In genomic region chr8:109536703-109537102, GRCm38 (mm10) we compare ENCODE assay signal across 9 mouse cellular contexts. TPM values are rescaled to one million over a fixed set of nuclear protein-coding genes. Genes with fewer than 3 reads are reported as not detected.
DNase-seq lines count a peak whose midpoint lies in the region; ATAC-seq and TF ChIP-seq lines count a peak whose summit lies in the region.
"Had no signal": no experiment of that assay in that cellular context is flagged by ENCODE, and none has a peak within 500 bp of the region (broad histone marks: within the 10 kb centered on the region; RNA-seq: fewer than 3 reads in every experiment).

No protein-coding gene starts in this region.

- H3K27me3 ChIP-seq in heart, embryonic 14.5 days (ENCODE audit: control insufficient read depth, insufficient read depth, low read length): no peaks in the 10 kb centered on the region
- no peaks in the 10 kb centered on the region for H3K27me3 ChIP-seq in liver, embryonic 14.5 days (ENCODE audit: control insufficient read depth, insufficient read depth, low read length)
- H3K27me3 ChIP-seq in neural tube, embryonic 13.5 days: no peaks in the 10 kb centered on the region
- H3K27me3 ChIP-seq in testis, adult 2 months (ENCODE audit: control insufficient read depth, insufficient read depth, low read length): no peaks in the 10 kb centered on the region

- peak; percentile 88 for TF ChIP-seq CTCF in brain, embryonic 14.5 days (IDR thresholded peaks at IDR 0.05; ENCODE audit: borderline replicate concordance, extremely low read depth, insufficient read depth, insufficient read length)
- peak; percentile 88 for TF ChIP-seq CTCF in liver, embryonic 14.5 days (IDR thresholded peaks at IDR 0.05; ENCODE audit: low read depth)
- peak; percentile 79 for TF ChIP-seq CTCF in testis, adult 2 months (IDR thresholded peaks at IDR 0.05; ENCODE audit: control insufficient read depth, insufficient read depth, insufficient replicate concordance, low read depth, low read length)

- peak overlapping the region in 1 of 2 experiments; percentile 5; a peak in 2 of 4 replicates for H3K4me3 ChIP-seq in heart, embryonic 14.5 days (ENCODE audit: control insufficient read depth in 1 of 2, insufficient read depth in 1 of 2, low read depth in 1 of 2, low read length in 2 of 2)
- H3K4me3 ChIP-seq in liver, embryonic 14.5 days (ENCODE audit: insufficient read depth in 1 of 2, low read depth in 2 of 2, low read length in 2 of 2): no peak overlapping the region
- no peak overlapping the region for H3K4me3 ChIP-seq in neural tube, embryonic 13.5 days
- no peak overlapping the region for H3K4me3 ChIP-seq in testis, adult 2 months (ENCODE audit: control insufficient read depth, low read depth, low read length)
- H3K4me3 ChIP-seq: erythroblast, embryonic 14.5 days had no signal

- peak; percentile 48 for DNase-seq in CD4-positive helper T cell, adult 2 months (ENCODE audit: low read depth, low spot score)
- peak; percentile 89 for DNase-seq in brain, embryonic 14.5 days (ENCODE audit: low read depth)
- DNase-seq in kidney, postnatal 25 days: peak; percentile 78 to 84
- peak; percentile 24 to 35 (median 33) for DNase-seq in liver, embryonic 14.5 days (ENCODE audit: low read depth in 3 of 3, low spot score in 3 of 3)

- no peak for TF ChIP-seq EP300 in liver, embryonic 14.5 days (IDR thresholded peaks at IDR 0.05; ENCODE audit: low read depth)

- 0 out of 2 replicates have a peak, but pooled peaks have one; percentile 37 for ATAC-seq in erythroid progenitor cell, adult 5-6 weeks (replicated peaks; ENCODE audit: low FRiP score, poor library complexity, severe bottlenecking)
- peak; percentile 70; the same call in 1 of the 2 replicates for ATAC-seq in heart, embryonic 14.5 days (ENCODE audit: insufficient number of reproducible peaks, insufficient read depth, low FRiP score, low read depth)
- peak; percentile 50; the same call in 1 of the 2 replicates for ATAC-seq in liver, embryonic 14.5 days (ENCODE audit: insufficient read depth)
- ATAC-seq in neural tube, embryonic 13.5 days (ENCODE audit: low read depth): peak; percentile 89

- 5% methylated on average over 5 of the region's 5 CpGs for WGBS in heart, embryonic 14.5 days
- 11% methylated on average over 5 of the region's 5 CpGs for WGBS in liver, embryonic 14.5 days (ENCODE audit: insufficient replicate concordance)
- 5% methylated on average over 5 of the region's 5 CpGs for WGBS in neural tube, embryonic 13.5 days

- no peaks in the 10 kb centered on the region for H3K36me3 ChIP-seq in heart, embryonic 14.5 days (ENCODE audit: control insufficient read depth, insufficient read depth, low read length)
- no peaks in the 10 kb centered on the region for H3K36me3 ChIP-seq in liver, embryonic 14.5 days (replicated peaks; ENCODE audit: control insufficient read depth, insufficient read depth, low read depth)
- no peaks in the 10 kb centered on the region for H3K36me3 ChIP-seq in neural tube, embryonic 13.5 days
- no peaks in the 10 kb centered on the region for H3K36me3 ChIP-seq in testis, adult 2 months (ENCODE audit: control insufficient read depth, insufficient read depth, low read length)

- H3K9me3 ChIP-seq in heart, embryonic 14.5 days (ENCODE audit: control insufficient read depth, low read length): no peaks in the 10 kb centered on the region
- no peaks in the 10 kb centered on the region for H3K9me3 ChIP-seq in liver, embryonic 14.5 days (ENCODE audit: control insufficient read depth, low read length)
- H3K9me3 ChIP-seq in neural tube, embryonic 13.5 days: no peaks in the 10 kb centered on the region

- H3K4me1 ChIP-seq in heart, embryonic 14.5 days (ENCODE audit: control insufficient read depth in 2 of 2, insufficient read depth in 2 of 2, low read length in 2 of 2): peaks cover 2 to 5% of the 10 kb centered on the region in 2 experiments; a peak in 2 of 4 replicates
- H3K4me1 ChIP-seq in liver, embryonic 14.5 days (replicated peaks; ENCODE audit: control insufficient read depth in 2 of 2, insufficient read depth in 2 of 2, low read length in 1 of 2): no peaks in the 10 kb centered on the region
- peaks cover 5% of the 10 kb centered on the region; the same call in 1 of the 2 replicates for H3K4me1 ChIP-seq in neural tube, embryonic 13.5 days (replicated peaks)
- peaks cover 2% of the 10 kb centered on the region; the same call in 1 of the 2 replicates for H3K4me1 ChIP-seq in testis, adult 2 months (ENCODE audit: control insufficient read depth, insufficient read depth, low read length)

- H3K9ac ChIP-seq in heart, embryonic 14.5 days (ENCODE audit: low read length): peak overlapping the region; percentile 62
- H3K9ac ChIP-seq in liver, embryonic 14.5 days (replicated peaks): no peak overlapping the region
- no peak overlapping the region for H3K9ac ChIP-seq in neural tube, embryonic 13.5 days

- peak overlapping the region; percentile 50 for H3K4me2 ChIP-seq in heart, embryonic 14.5 days (ENCODE audit: low read length)
- no peak overlapping the region for H3K4me2 ChIP-seq in liver, embryonic 14.5 days (ENCODE audit: low read depth)
- H3K4me2 ChIP-seq in neural tube, embryonic 13.5 days: peak overlapping the region; percentile 29

- TF ChIP-seq POLR2A in brain, embryonic 14.5 days (IDR thresholded peaks at IDR 0.05; ENCODE audit: borderline replicate concordance, extremely low read depth, insufficient read depth, insufficient read length, poor library complexity, severe bottlenecking): no peak
- TF ChIP-seq POLR2A in testis, adult 2 months (IDR thresholded peaks at IDR 0.05; ENCODE audit: control insufficient read depth, low read depth, low read length): no peak

- H3K27ac ChIP-seq in heart, embryonic 14.5 days (replicated peaks in 1 of 2; ENCODE audit: control insufficient read depth in 1 of 2, insufficient read depth in 1 of 2, low read depth in 2 of 2, low read length in 2 of 2): peak overlapping the region in 1 of 2 experiments; percentile 52; a peak in 1 of 4 replicates
- no peak overlapping the region for H3K27ac ChIP-seq in liver, embryonic 14.5 days
- H3K27ac ChIP-seq in neural tube, embryonic 13.5 days (replicated peaks): peak overlapping the region; percentile 15; the same call in 1 of the 2 replicates
- H3K27ac ChIP-seq in testis, adult 2 months (ENCODE audit: control insufficient read depth, insufficient read depth, low read depth, low read length): no peak overlapping the region

RNA-seq across cellular contexts. Expression of gene Dhx38, which starts 29.0 kb away (rescaled TPM):
- 19.5 and 25.3 TPM in 2 replicates for polyA plus RNA-seq in brain, embryonic 14.5 days (2012; rRNA removed)
- total RNA-seq in erythroid progenitor cell, adult 5-6 weeks (2015; ENCODE audit: low replicate concordance): 8.0 and 12.6 TPM in 2 replicates
- 21.2 and 29.7 TPM in 2 replicates for total RNA-seq in erythroid progenitor cell, adult 5-6 weeks (2017; ENCODE audit: low replicate concordance)
- 9.5 and 10.9 TPM in 2 replicates for polyA plus RNA-seq in heart, embryonic 14.5 days (2014; fragmentation: Nextera tagmentation; extraction: Ambion mirVana)
- polyA plus RNA-seq in liver, embryonic 14.5 days (2012; rRNA removed): 7.9 and 8.6 TPM in 2 replicates
- 8.2 TPM in 2 replicates for polyA plus RNA-seq in liver, embryonic 14.5 days (2014; fragmentation: Nextera tagmentation; extraction: Ambion mirVana)
- 17.8 and 19.6 TPM in 2 replicates for polyA plus RNA-seq in neural tube, embryonic 13.5 days (2015; fragmentation: Nextera tagmentation; extraction: Ambion mirVana)
- polyA plus RNA-seq in testis, adult 2 months (2012; rRNA removed): 20.3 and 20.7 TPM in 2 replicates

RNA-seq across cellular contexts. Expression of gene Txnl4b, which starts 29.0 kb away (rescaled TPM):
- 3.8 and 7.4 TPM in 2 replicates for polyA plus RNA-seq in brain, embryonic 14.5 days (2012; rRNA removed)
- 4.0 and 8.0 TPM in 2 replicates for total RNA-seq in erythroid progenitor cell, adult 5-6 weeks (2015; ENCODE audit: low replicate concordance)
- total RNA-seq in erythroid progenitor cell, adult 5-6 weeks (2017; ENCODE audit: low replicate concordance): 10.7 and 11.5 TPM in 2 replicates
- polyA plus RNA-seq in heart, embryonic 14.5 days (2014; fragmentation: Nextera tagmentation; extraction: Ambion mirVana): 18.4 and 18.7 TPM in 2 replicates
- 2.2 TPM in 2 replicates for polyA plus RNA-seq in liver, embryonic 14.5 days (2012; rRNA removed)
- 10.0 and 12.8 TPM in 2 replicates for polyA plus RNA-seq in liver, embryonic 14.5 days (2014; fragmentation: Nextera tagmentation; extraction: Ambion mirVana)
- 30.5 and 32.9 TPM in 2 replicates for polyA plus RNA-seq in neural tube, embryonic 13.5 days (2015; fragmentation: Nextera tagmentation; extraction: Ambion mirVana)
- 36.0 and 41.4 TPM in 2 replicates for polyA plus RNA-seq in testis, adult 2 months (2012; rRNA removed)

RNA-seq across cellular contexts. Expression of gene Hp, which starts 42.3 kb away (rescaled TPM):
- polyA plus RNA-seq in brain, embryonic 14.5 days (2012; rRNA removed): 0.38 and 0.63 TPM in 2 replicates
- 70.4 and 83.3 TPM in 2 replicates for total RNA-seq in erythroid progenitor cell, adult 5-6 weeks (2015; ENCODE audit: low replicate concordance)
- 65.3 and 67.6 TPM in 2 replicates for total RNA-seq in erythroid progenitor cell, adult 5-6 weeks (2017; ENCODE audit: low replicate concordance)
- 0.59 and 0.77 TPM in 2 replicates for polyA plus RNA-seq in heart, embryonic 14.5 days (2014; fragmentation: Nextera tagmentation; extraction: Ambion mirVana)
- 21.8 and 31.9 TPM in 2 replicates for polyA plus RNA-seq in liver, embryonic 14.5 days (2012; rRNA removed)
- polyA plus RNA-seq in liver, embryonic 14.5 days (2014; fragmentation: Nextera tagmentation; extraction: Ambion mirVana): 27.8 and 50.8 TPM in 2 replicates
- polyA plus RNA-seq in neural tube, embryonic 13.5 days (2015; fragmentation: Nextera tagmentation; extraction: Ambion mirVana): 0.71 and 0.73 TPM in 2 replicates
- polyA plus RNA-seq in testis, adult 2 months (2012; rRNA removed): 4.6 and 11.0 TPM in 2 replicates

RNA-seq across cellular contexts. Expression of gene Pmfbp1, which starts 42.9 kb away (rescaled TPM):
- polyA plus RNA-seq in brain, embryonic 14.5 days (2012; rRNA removed): 0.88 and 3.6 TPM in 2 replicates
- not detected in 2 replicates for total RNA-seq in erythroid progenitor cell, adult 5-6 weeks (2015; ENCODE audit: low replicate concordance)
- total RNA-seq in erythroid progenitor cell, adult 5-6 weeks (2017; ENCODE audit: low replicate concordance): not detected in 2 replicates
- 0.09 and 0.15 TPM in 2 replicates for polyA plus RNA-seq in heart, embryonic 14.5 days (2014; fragmentation: Nextera tagmentation; extraction: Ambion mirVana)
- polyA plus RNA-seq in liver, embryonic 14.5 days (2012; rRNA removed): not detected in 2 replicates
- polyA plus RNA-seq in liver, embryonic 14.5 days (2014; fragmentation: Nextera tagmentation; extraction: Ambion mirVana): not detected in 2 replicates
- 1.5 and 1.6 TPM in 2 replicates for polyA plus RNA-seq in neural tube, embryonic 13.5 days (2015; fragmentation: Nextera tagmentation; extraction: Ambion mirVana)
- polyA plus RNA-seq in testis, adult 2 months (2012; rRNA removed): 108 TPM in 2 replicates
- polyA plus RNA-seq: erythroblast, embryonic 14.5 days had no signal

Comparison
In these comparisons a context has a peak if more than half of its experiments do, and no peak if none do; other contexts are left out.
1. DNase-seq: peak in every context shown above with its lines; median percentile 89 in brain, embryonic 14.5 days; 81 in kidney, postnatal 25 days; 48 in CD4-positive helper T cell, adult 2 months; 33 in liver, embryonic 14.5 days.
2. ATAC-seq: peak in every context shown above with its lines; median percentile 89 in neural tube, embryonic 13.5 days; 70 in heart, embryonic 14.5 days; 50 in liver, embryonic 14.5 days; 37 in erythroid progenitor cell, adult 5-6 weeks.